In the genomic region with DNA sequence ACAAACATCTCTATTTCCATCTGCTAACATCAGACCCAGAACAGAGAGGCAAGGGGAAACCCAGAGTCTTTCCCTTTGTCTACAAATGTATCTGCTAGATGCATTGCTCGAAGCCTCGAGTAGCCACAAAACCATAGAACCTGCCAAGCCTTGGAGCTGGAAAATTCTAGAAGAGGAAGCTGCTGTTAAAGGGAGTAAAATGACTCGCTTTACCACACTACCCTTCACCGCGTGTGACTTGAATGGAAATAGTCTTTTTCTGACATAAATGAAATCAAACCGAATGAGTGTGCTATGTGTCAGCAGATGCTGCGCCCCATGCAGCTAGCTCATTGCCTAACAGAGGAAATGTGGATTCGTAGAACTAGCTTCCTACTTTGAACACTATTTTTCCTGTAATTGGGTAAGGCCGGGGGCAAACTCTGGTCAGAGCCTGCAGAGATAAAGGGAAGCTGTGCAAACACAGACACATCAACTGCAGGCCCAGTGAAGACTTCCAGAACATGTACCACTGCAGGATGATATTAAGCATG, we compare ENCODE assay signal across 14 mouse cellular contexts.
DNase-seq lines count a peak whose midpoint lies in the region; ATAC-seq and TF ChIP-seq lines count a peak whose summit lies in the region.
"Had no signal": no experiment of that assay in that cellular context is flagged by ENCODE, and none has a peak within 500 bp of the region (broad histone marks: within the 10 kb centered on the region; RNA-seq: fewer than 3 reads in every experiment).

No protein-coding gene starts in this region.

- no peak overlapping the region for H3K9ac ChIP-seq in heart, adult 2 months (ENCODE audit: low read depth, low read length)
- H3K9ac ChIP-seq in CH12.LX (ENCODE audit: insufficient read depth, low read depth) = peak overlapping the region; percentile 18; the same call in 1 of the 2 replicates
- no peak overlapping the region for H3K9ac ChIP-seq in liver, adult 2 months (ENCODE audit: low read depth, low read length)
- H3K9ac ChIP-seq in forebrain, embryonic 12.5 days = no peak overlapping the region
- no peak overlapping the region for H3K9ac ChIP-seq in stomach, postnatal 0 days (ENCODE audit: low read length)
- H3K9ac ChIP-seq: hindbrain, embryonic 12.5 days; limb, embryonic 12.5 days; midbrain, embryonic 12.5 days had no signal

- TF ChIP-seq RAD21 in CH12.LX (IDR thresholded peaks at IDR 0.05; ENCODE audit: low read depth, low read length) = peak; percentile 42

- no peaks in the 10 kb centered on the region for H3K36me3 ChIP-seq in heart, adult 2 months (ENCODE audit: control insufficient read depth, insufficient read depth, low read length)
- no peaks in the 10 kb centered on the region for H3K36me3 ChIP-seq in CH12.LX (replicated peaks in 1 of 2; ENCODE audit: control insufficient read depth in 1 of 2, insufficient read depth in 1 of 2, low read length in 1 of 2)
- no peaks in the 10 kb centered on the region for H3K36me3 ChIP-seq in liver, adult 2 months (ENCODE audit: control insufficient read depth, insufficient read depth, low read length)
- no peaks in the 10 kb centered on the region for H3K36me3 ChIP-seq in forebrain, embryonic 12.5 days (replicated peaks)
- H3K36me3 ChIP-seq in stomach, postnatal 0 days (ENCODE audit: control insufficient read depth, insufficient read depth, low read length) = no peaks in the 10 kb centered on the region
- H3K36me3 ChIP-seq: hindbrain, embryonic 12.5 days; limb, embryonic 12.5 days; midbrain, embryonic 12.5 days had no signal

- dilution Hi-C loops in CH12.LX (cut with MboI; ENCODE audit: extremely low pct_ligation_motif_present, extremely low pct_unique_long_range_greater_than_20kb, low sequenced_read_pairs) = no loop called here

- no peak for TF ChIP-seq POLR2A in heart, adult 2 months (IDR thresholded peaks at IDR 0.05; ENCODE audit: insufficient read depth, low read depth, low read length)
- no peak for TF ChIP-seq POLR2A in CH12.LX (IDR thresholded peaks at IDR 0.05; ENCODE audit: low read depth, low read length)
- no peak for TF ChIP-seq POLR2A in liver, adult 2 months (IDR thresholded peaks at IDR 0.05; ENCODE audit: extremely low read depth, insufficient read depth, low read length)

- H3K27me3 ChIP-seq in heart, adult 2 months (ENCODE audit: control insufficient read depth, insufficient read depth, low read length) = no peaks in the 10 kb centered on the region
- H3K27me3 ChIP-seq in CH12.LX (replicated peaks) = no peaks in the 10 kb centered on the region
- no peaks in the 10 kb centered on the region for H3K27me3 ChIP-seq in liver, adult 2 months (ENCODE audit: control insufficient read depth, insufficient read depth, low read length)
- no peaks in the 10 kb centered on the region for H3K27me3 ChIP-seq in forebrain, embryonic 12.5 days
- no peaks in the 10 kb centered on the region for H3K27me3 ChIP-seq in stomach, postnatal 0 days (ENCODE audit: control insufficient read depth, insufficient read depth, low read length)
- H3K27me3 ChIP-seq: hindbrain, embryonic 12.5 days; limb, embryonic 12.5 days; midbrain, embryonic 12.5 days had no signal

- H3K27ac ChIP-seq in heart, adult 2 months = no peak overlapping the region
- H3K27ac ChIP-seq in CH12.LX (ENCODE audit: insufficient read depth, low read depth) = peak overlapping the region; percentile 90
- no peak overlapping the region for H3K27ac ChIP-seq in liver, adult 2 months (replicated peaks; ENCODE audit: insufficient read depth, low read depth, low read length)
- H3K27ac ChIP-seq in forebrain, embryonic 12.5 days = no peak overlapping the region
- no peak overlapping the region for H3K27ac ChIP-seq in stomach, postnatal 0 days (replicated peaks)
- H3K27ac ChIP-seq: hindbrain, embryonic 12.5 days; limb, embryonic 12.5 days; midbrain, embryonic 12.5 days had no signal

- 0 out of 2 replicates have a peak, but pooled peaks have one; percentile 25 for TF ChIP-seq EP300 in heart, adult 2 months (IDR thresholded peaks at IDR 0.05; ENCODE audit: insufficient read depth, low read depth, low read length)
- TF ChIP-seq EP300 in CH12.LX (IDR thresholded peaks at IDR 0.05; ENCODE audit: low read length) = peak; percentile 98
- TF ChIP-seq EP300 in stomach, postnatal 0 days (optimal IDR thresholded peaks at IDR 0.05) = no peak

- in situ Hi-C loops in CH12.LX (cut with MboI; ENCODE audit: low pct_ligation_motif_present, low pct_unique_long_range_greater_than_20kb, low sequenced_read_pairs) = loop anchor here (10.0 kb wide), 2 partner anchors 122 to 192 kb away; no protein-coding TSS in a partner anchor

- TF ChIP-seq CTCF in heart, adult 2 months (IDR thresholded peaks at IDR 0.05) = no peak
- 0 out of 4 replicates have a peak, but pooled peaks of 1 of the 2 experiments have one; percentile 19 for TF ChIP-seq CTCF in CH12.LX (conservative IDR thresholded peaks at IDR 0.05 in 1 of 2, IDR thresholded peaks at IDR 0.05 in 1 of 2; ENCODE audit: low read depth in 2 of 2, low read length in 2 of 2)
- no peak for TF ChIP-seq CTCF in liver, adult 2 months (IDR thresholded peaks at IDR 0.05; ENCODE audit: low read depth, low read length)
- no peak for TF ChIP-seq CTCF in stomach, postnatal 0 days (IDR thresholded peaks at IDR 0.05; ENCODE audit: low read depth)

- peak in 1 of 2 experiments; percentile 39 for DNase-seq in heart, adult 2 months
- DNase-seq in heart, postnatal 4 days = no peak
- DNase-seq in CH12.LX (ENCODE audit: extremely low read depth) = peak; percentile 98
- peak; percentile 31 for DNase-seq in liver, adult 2 months (ENCODE audit: extremely low read depth, low read depth, low spot score)
- DNase-seq in naive thymus-derived CD4-positive, alpha-beta T cell, adult 2 months (ENCODE audit: low read depth) = peak; percentile 42
- no peak for DNase-seq in stomach, postnatal 0 days (ENCODE audit: low spot score)
- DNase-seq: cerebellum, adult 2 months; kidney, postnatal 25 days had no signal

- no peak for ATAC-seq in erythroblast, adult 5-6 weeks (replicated peaks; ENCODE audit: low FRiP score, poor library complexity, severe bottlenecking)
- ATAC-seq in forebrain, embryonic 12.5 days (ENCODE audit: low FRiP score) = no peak
- no peak for ATAC-seq in stomach, postnatal 0 days (ENCODE audit: low FRiP score, low TSS enrichment)

- WGBS in heart, adult 2 months = 45% methylated on average over 9 of the region's 9 CpGs
- WGBS in liver, adult 2 months = 61% methylated on average over 9 of the region's 9 CpGs
- 91% methylated on average over 9 of the region's 9 CpGs for WGBS in forebrain, embryonic 12.5 days
- WGBS in stomach, postnatal 0 days = 77% methylated on average over 9 of the region's 9 CpGs

- H3K9me3 ChIP-seq in CH12.LX (replicated peaks; ENCODE audit: low read length) = no peaks in the 10 kb centered on the region
- H3K9me3 ChIP-seq in forebrain, embryonic 12.5 days = no peaks in the 10 kb centered on the region
- H3K9me3 ChIP-seq in stomach, postnatal 0 days (ENCODE audit: control insufficient read depth, low read length) = no peaks in the 10 kb centered on the region
- H3K9me3 ChIP-seq: hindbrain, embryonic 12.5 days; limb, embryonic 12.5 days; midbrain, embryonic 12.5 days had no signal

- no peaks in the 10 kb centered on the region; the same call in 1 of the 2 replicates for H3K4me1 ChIP-seq in heart, adult 2 months (ENCODE audit: control insufficient read depth, insufficient read depth, low read length)
- peaks cover 25 to 67% of the 10 kb centered on the region in 2 experiments for H3K4me1 ChIP-seq in CH12.LX (ENCODE audit: control insufficient read depth in 1 of 2, insufficient read depth in 2 of 2)
- H3K4me1 ChIP-seq in liver, adult 2 months (ENCODE audit: control insufficient read depth, insufficient read depth, low read length) = no peaks in the 10 kb centered on the region
- no peaks in the 10 kb centered on the region for H3K4me1 ChIP-seq in forebrain, embryonic 12.5 days
- no peaks in the 10 kb centered on the region for H3K4me1 ChIP-seq in stomach, postnatal 0 days (replicated peaks; ENCODE audit: control insufficient read depth, insufficient read depth)
- H3K4me1 ChIP-seq: hindbrain, embryonic 12.5 days; limb, embryonic 12.5 days; midbrain, embryonic 12.5 days had no signal

- intact Hi-C loops in heart, adult 2 months (cut with DNase I) = no loop called here

- H3K79me2 ChIP-seq in heart, adult 2 months (replicated peaks; ENCODE audit: control insufficient read depth, insufficient read depth, low read length) = no peaks in the 10 kb centered on the region
- no peaks in the 10 kb centered on the region for H3K79me2 ChIP-seq in CH12.LX (replicated peaks; ENCODE audit: control insufficient read depth, extremely low read depth, insufficient read depth, poor library complexity, severe bottlenecking)
- H3K79me2 ChIP-seq in liver, adult 2 months (ENCODE audit: control insufficient read depth, insufficient read depth, low read length) = no peaks in the 10 kb centered on the region

- no peak overlapping the region for H3K4me3 ChIP-seq in heart, adult 2 months
- H3K4me3 ChIP-seq in CH12.LX (replicated peaks in 1 of 3; ENCODE audit: low read depth in 2 of 3, low read length in 2 of 3, poor library complexity in 1 of 3) = no peak overlapping the region
- H3K4me3 ChIP-seq in liver, adult 2 months (ENCODE audit: insufficient read depth, low read depth, low read length) = no peak overlapping the region
- H3K4me3 ChIP-seq in forebrain, embryonic 12.5 days (replicated peaks) = no peak overlapping the region
- no peak overlapping the region for H3K4me3 ChIP-seq in stomach, postnatal 0 days (ENCODE audit: low read depth, low read length)
- H3K4me3 ChIP-seq: erythroblast, embryonic 14.5 days; hindbrain, embryonic 12.5 days; limb, embryonic 12.5 days; midbrain, embryonic 12.5 days had no signal

- peak overlapping the region; percentile 80; the same call in 1 of the 2 replicates for H3K4me2 ChIP-seq in CH12.LX (ENCODE audit: insufficient read depth, low read depth, poor library complexity, severe bottlenecking)
- H3K4me2 ChIP-seq in forebrain, embryonic 12.5 days = no peak overlapping the region
- H3K4me2 ChIP-seq in stomach, postnatal 0 days (replicated peaks; ENCODE audit: low read depth) = no peak overlapping the region
- H3K4me2 ChIP-seq: hindbrain, embryonic 12.5 days; limb, embryonic 12.5 days; midbrain, embryonic 12.5 days had no signal

TF ChIP-seq in CH12.LX, 34 proteins besides CTCF, POLR2A, EP300 and RAD21 (continues in another document):
- TF ChIP-seq ZNF384 (IDR thresholded peaks at IDR 0.05; ENCODE audit: low read depth, low read length) (no peak), ZMIZ1 (IDR thresholded peaks at IDR 0.05; ENCODE audit: low read depth, low read length) (peak; percentile 20; the same call in 1 of the 2 replicates), MYC (IDR thresholded peaks at IDR 0.05; ENCODE audit: low read depth, low read length) (peak; percentile 95), MXI1 (IDR thresholded peaks at IDR 0.05; ENCODE audit: low read depth, low read length) (peak; percentile 49; the same call in 1 of the 2 replicates), GABPA (IDR thresholded peaks at IDR 0.05; ENCODE audit: insufficient replicate concordance, low read depth, low read length) (no peak), MEF2A (IDR thresholded peaks at IDR 0.05; ENCODE audit: borderline replicate concordance, low read depth, low read length) (peak; percentile 97), JUN (IDR thresholded peaks at IDR 0.05; ENCODE audit: insufficient read depth, low read depth, low read length) (peak; percentile 85), ZC3H11A (IDR thresholded peaks at IDR 0.05; ENCODE audit: low read depth, low read length) (no peak)

Comparison
In these comparisons a context has a peak if more than half of its experiments do, and no peak if none do; other contexts are left out.
1. DNase-seq: peak in CH12.LX (single experiment), liver, adult 2 months (single experiment) and naive thymus-derived CD4-positive, alpha-beta T cell, adult 2 months (single experiment); none in heart, postnatal 4 days (single experiment) and stomach, postnatal 0 days (single experiment).